ENCODE assay signal across 8 mouse cellular contexts in genomic region chr13:73603522-73604155, GRCm38 (mm10). TPM values are rescaled to one million over a fixed set of nuclear protein-coding genes. Genes with fewer than 3 reads are reported as not detected.
DNase-seq lines count a peak whose midpoint lies in the region; ATAC-seq lines count a peak whose summit lies in the region.

Gene Clptm1l (plus strand): TSS chr13:73604006.

- H3K4me2 ChIP-seq in kidney, embryonic 15.5 days = peak within 1 kb of the TSS; percentile 91

- peak within 1 kb of the TSS; percentile 83 for H3K9ac ChIP-seq in kidney, embryonic 15.5 days

- peak; percentile 96 for DNase-seq in B cell, adult 2 months
- peak; percentile 99 for DNase-seq in brain, adult 2 months (ENCODE audit: low read depth, low spot score)
- DNase-seq in heart, embryonic 10.5 days (ENCODE audit: low spot score) = peak; percentile 98
- peak; percentile 95 for DNase-seq in liver
- peak; percentile 93 to 97 for DNase-seq in spleen, postnatal 4 days (ENCODE audit: low spot score in 2 of 2)

- H3K27me3 ChIP-seq in heart, embryonic 10.5 days (ENCODE audit: insufficient read depth, poor library complexity, severe bottlenecking) = no peaks in the 10 kb centered on the region
- H3K27me3 ChIP-seq in kidney, embryonic 15.5 days = peaks cover 10% of the 10 kb centered on the region

- H3K27ac ChIP-seq in heart, embryonic 10.5 days = peak within 1 kb of the TSS; percentile 95
- peak within 1 kb of the TSS; percentile 87 for H3K27ac ChIP-seq in kidney, embryonic 15.5 days

- peak within 1 kb of the TSS; percentile 83 for H3K4me3 ChIP-seq in heart, embryonic 10.5 days
- peak within 1 kb of the TSS; percentile 91 for H3K4me3 ChIP-seq in kidney, embryonic 15.5 days (replicated peaks)

- WGBS in heart, embryonic 10.5 days = under 1% methylated on average over 53 of the region's 53 CpGs
- under 1% methylated on average over 52 of the region's 53 CpGs for WGBS in kidney, embryonic 15.5 days

- H3K36me3 ChIP-seq in heart, embryonic 10.5 days = peaks cover 29% of the 10 kb centered on the region
- peaks cover 29% of the 10 kb centered on the region for H3K36me3 ChIP-seq in kidney, embryonic 15.5 days

- peak; percentile 98 for ATAC-seq in erythroblast, adult 5-6 weeks (replicated peaks; ENCODE audit: low FRiP score, poor library complexity, severe bottlenecking)
- peak; percentile 97 for ATAC-seq in kidney, embryonic 15.5 days (replicated peaks; ENCODE audit: low FRiP score)
- ATAC-seq in monocyte, adult 5-6 weeks (replicated peaks; ENCODE audit: insufficient number of reproducible peaks, low FRiP score, low TSS enrichment, poor library complexity, severe bottlenecking) = peak; percentile 83

- H3K4me1 ChIP-seq in heart, embryonic 10.5 days = peaks cover 17% of the 10 kb centered on the region
- H3K4me1 ChIP-seq in kidney, embryonic 15.5 days = peaks cover 12% of the 10 kb centered on the region

- no peaks in the 10 kb centered on the region for H3K9me3 ChIP-seq in heart, embryonic 10.5 days
- H3K9me3 ChIP-seq in kidney, embryonic 15.5 days (replicated peaks) = no peaks in the 10 kb centered on the region

RNA-seq across cellular contexts. Expression of gene Clptm1l, which starts in this region (rescaled TPM):
- total RNA-seq in erythroblast, adult 5-6 weeks (2015; ENCODE audit: low replicate concordance) = 70.8 and 134 TPM in 2 replicates
- 17.3 and 20.3 TPM in 2 replicates for total RNA-seq in erythroblast, adult 5-6 weeks (2017; ENCODE audit: low replicate concordance)
- polyA plus RNA-seq in heart, embryonic 10.5 days (2016; fragmentation: Nextera tagmentation; extraction: Ambion mirVana) = 117 and 129 TPM in 2 replicates
- polyA plus RNA-seq in kidney, embryonic 15.5 days (2015; fragmentation: Nextera tagmentation; extraction: Ambion mirVana) = 123 and 133 TPM in 2 replicates
- 89.5 to 116 TPM (median 100 TPM) in 3 replicates for total RNA-seq in monocyte, adult 5-6 weeks (2017)

Comparison
In these comparisons a context has a peak if more than half of its experiments do, and no peak if none do; other contexts are left out.
1. Peak in every context shown above with its lines: DNase-seq, ATAC-seq, H3K4me3 ChIP-seq and H3K27ac ChIP-seq.